Mouse (Mus musculus) midbrain, postnatal 0 days (tissue): ENCODE measurements around the gene Uggt1. TPM values are rescaled to one million over a fixed set of nuclear protein-coding genes. Genes with fewer than 3 reads are reported as not detected.

Experiments
- ATAC-seq: fragments of 200-750 bp; cut with Nextera tagmentation; 2 replicates; pipeline ENCODE4 v1.8.0; 2017; ENCODE audit warnings: moderate number of reproducible peaks, mild to moderate bottlenecking, moderate TSS enrichment, moderate library complexity; ENCODE audit not compliant: low FRiP score
- DNase-seq: peaks from one replicate; pipeline ENCODE4 v3.0.0-alpha.2; 2015; ENCODE audit warnings: low spot score
- H3K27ac ChIP-seq: fragments of 300-500 bp; sonication (generic); 2 replicates; pipeline ENCODE4 v1.5.1; 2014; ENCODE audit warnings: low read depth, mild to moderate bottlenecking, low read length, mixed read lengths
- H3K27me3 ChIP-seq: fragments of 300-500 bp; sonication (generic); 2 replicates; pipeline ENCODE4 v1.6.1; 2014; ENCODE audit warnings: low read length, control low read depth, mixed read lengths; ENCODE audit not compliant: insufficient read depth
- H3K36me3 ChIP-seq: fragments of 300-500 bp; sonication (generic); 2 replicates; pipeline ENCODE4 v1.6.1; 2014; ENCODE audit warnings: low read length, control low read depth, mixed read lengths; ENCODE audit not compliant: insufficient read depth
- H3K4me1 ChIP-seq: fragments of 300-500 bp; sonication (generic); 2 replicates; pipeline ENCODE4 v1.6.1; 2014; ENCODE audit warnings: mild to moderate bottlenecking, control low read depth, antibody characterized with exemption, low read length, mixed read lengths; ENCODE audit not compliant: insufficient read depth
- H3K4me2 ChIP-seq: fragments of 300-500 bp; sonication (generic); 2 replicates; pipeline ENCODE4 v1.6.1; 2014; ENCODE audit warnings: low read depth, mild to moderate bottlenecking, low read length, mixed read lengths; ENCODE audit not compliant: poor library complexity, severe bottlenecking
- H3K4me3 ChIP-seq: fragments of 300-500 bp; sonication (generic); 2 replicates; pipeline ENCODE4 v1.5.1; 2014; ENCODE audit warnings: low read depth, mild to moderate bottlenecking, low read length, moderate library complexity
- H3K9ac ChIP-seq: fragments of 300-500 bp; sonication (generic); replicated peaks from 2 replicates; pipeline ENCODE4 v1.6.1; 2014; ENCODE audit warnings: mild to moderate bottlenecking, low read length, moderate library complexity, mixed read lengths; ENCODE audit not compliant: poor library complexity, severe bottlenecking
- H3K9me3 ChIP-seq: fragments of 300-500 bp; sonication (generic); 2 replicates; pipeline ENCODE4 v1.6.1; 2016; ENCODE audit warnings: low read length, control low read depth
- CTCF ChIP-seq: IDR thresholded peaks from 2 replicates; pipeline ENCODE4 v1.5.1; 2016; ENCODE audit warnings: antibody characterized with exemption, mild to moderate bottlenecking
- WGBS: fragments of 180-500 bp; shearing (Covaris S2); extraction: QIAGEN DNeasy Blood & Tissue Kit; methylation state at CpG from one replicate; pipeline ENCODE4 v1.1.7; 2014; 5-methylcytosine and 5-hydroxymethylcytosine counted together
- microRNA-seq: library from miRNA; unstranded; fragments of <30 nt; microRNA quantifications from one replicate; pipeline ENCODE4, GENCODE M21; 2016; ENCODE audit warnings: borderline number of aligned reads
- polyA plus RNA-seq: library from polyadenylated mRNA; unstranded; fragments of >200 nt; fragmentation: Nextera tagmentation; extraction: Ambion mirVana; gene quantifications from 2 replicates; pipeline ENCODE4 v1.2.1, GENCODE M21; 2015
- total RNA-seq: library from RNA; depleted of rRNA; stranded (reverse); fragments of >200 nt; gene quantifications from 2 replicates; pipeline ENCODE4 v1.2.3, GENCODE M21; 2014; rRNA removed

Gene Uggt1
- total and polyA plus RNA-seq, 2 experiments from 2014 or later = 23.8 to 50.6 TPM

GRCm38 (mm10) chr1:36100371-36100770 is 144.1 kb downstream of the Uggt1 start:
- H3K27me3 ChIP-seq = no peaks in the 10 kb centered on the region
- 89% methylated on average over 3 of the region's 3 CpGs for WGBS
- no peak overlapping the region for H3K9ac ChIP-seq
- H3K4me1 ChIP-seq = no peaks in the 10 kb centered on the region
- ATAC-seq (no peak), DNase-seq (no peak)
- TF ChIP-seq CTCF = no peak
- H3K27ac ChIP-seq = no peak overlapping the region
- H3K36me3 ChIP-seq = peaks cover 26% of the 10 kb centered on the region
- no peaks in the 10 kb centered on the region for H3K9me3 ChIP-seq
- H3K4me3 ChIP-seq = no peak overlapping the region
- H3K4me2 ChIP-seq = no peak overlapping the region

GRCm38 (mm10) chr1:36098432-36098831 is 146.1 kb downstream of the Uggt1 start:
- no peak for DNase-seq

GRCm38 (mm10) chr1:36095423-36096272 is 148.9 kb downstream of the Uggt1 start:
- no peaks in the 10 kb centered on the region for H3K27me3 ChIP-seq
- 78% methylated on average over 12 of the region's 12 CpGs for WGBS
- no peak for TF ChIP-seq CTCF
- H3K9me3 ChIP-seq = no peaks in the 10 kb centered on the region
- DNase-seq = peak; percentile 57
- H3K36me3 ChIP-seq = peaks cover 13% of the 10 kb centered on the region
- no peak overlapping the region for H3K27ac ChIP-seq
- H3K9ac ChIP-seq = no peak overlapping the region
- ATAC-seq = no peak
- no peaks in the 10 kb centered on the region for H3K4me1 ChIP-seq
- no peak overlapping the region for H3K4me3 ChIP-seq
- no peak overlapping the region for H3K4me2 ChIP-seq

More at GRCm38 (mm10) chr1:36098432-36098831, 146.1 kb downstream of the Uggt1 start:
- TF ChIP-seq CTCF = no peak
- Histone ChIP-seq H3K9ac (no peak overlapping the region), H3K4me3 (no peak overlapping the region), H3K9me3 (no peaks in the 10 kb centered on the region), H3K4me2 (no peak overlapping the region), H3K36me3 (peaks cover 20% of the 10 kb centered on the region), H3K27me3 (no peaks in the 10 kb centered on the region), H3K27ac (no peak overlapping the region), H3K4me1 (no peaks in the 10 kb centered on the region)
- no peak for ATAC-seq
- WGBS = 93% methylated on average over 4 of the region's 4 CpGs

GRCm38 (mm10) chr1:36093741-36094140 is 150.8 kb downstream of the Uggt1 start:
- WGBS = 97% methylated on average over 8 of the region's 8 CpGs
- H3K4me2 ChIP-seq = no peak overlapping the region

GRCm38 (mm10) chr1:36091246-36091645 is 153.3 kb downstream of the Uggt1 start:
- Histone ChIP-seq H3K9ac (no peak overlapping the region), H3K27ac (no peak overlapping the region), H3K36me3 (peaks cover 13% of the 10 kb centered on the region), H3K27me3 (no peaks in the 10 kb centered on the region), H3K9me3 (no peaks in the 10 kb centered on the region), H3K4me1 (peaks cover 16% of the 10 kb centered on the region; the same call in 1 of the 2 replicates), H3K4me3 (no peak overlapping the region), H3K4me2 (no peak overlapping the region)
- ATAC-seq (no peak), DNase-seq (no peak)
- TF ChIP-seq CTCF = no peak
- 48% methylated on average over 6 of the region's 6 CpGs for WGBS

More at GRCm38 (mm10) chr1:36093741-36094140, 150.8 kb downstream of the Uggt1 start:
- H3K36me3 ChIP-seq = peaks cover 13% of the 10 kb centered on the region
- no peak overlapping the region for H3K9ac ChIP-seq
- H3K4me1 ChIP-seq = 0 out of 2 replicates have a peak, but pooled peaks cover 6% of the 10 kb centered on the region
- no peak overlapping the region for H3K27ac ChIP-seq
- H3K27me3 ChIP-seq = no peaks in the 10 kb centered on the region
- DNase-seq (no peak), ATAC-seq (no peak)
- H3K9me3 ChIP-seq = no peaks in the 10 kb centered on the region
- H3K4me3 ChIP-seq = no peak overlapping the region
- TF ChIP-seq CTCF = no peak

- Histone ChIP-seq H3K4me1 (peaks cover 16% of the 10 kb centered on the region; the same call in 1 of the 2 replicates), H3K4me3 (no peak overlapping the region), H3K36me3 (peaks cover 13% of the 10 kb centered on the region), H3K27ac (no peak overlapping the region), H3K27me3 (no peaks in the 10 kb centered on the region), H3K9ac (no peak overlapping the region), H3K4me2 (no peak overlapping the region), H3K9me3 (no peaks in the 10 kb centered on the region)
- ATAC-seq (no peak), DNase-seq (no peak)
- TF ChIP-seq CTCF = no peak
- WGBS = 83% methylated on average over 4 of the region's 4 CpGs
Observed at GRCm38 (mm10) chr1:36090722-36091110, 153.8 kb downstream of the Uggt1 start.

Small RNAs within 50 kb of the gene (microRNA-seq; reads per million reads assigned to microRNA genes)
- 8.4 reads per million, percentile 18 among the genes with 10 or more reads in this experiment for gene Mir6897

Other genes with a start within 250 kb of the Uggt1 start
- 89.8 and 104 TPM in 2 replicates for gene Hs6st1, start 176.3 kb downstream of the Uggt1 start, total RNA-seq
- 17.3 and 17.4 TPM in 2 replicates for gene Hs6st1, start 176.3 kb downstream of the Uggt1 start, polyA plus RNA-seq
- 0.66 and 1.0 TPM in 2 replicates for gene Neurl3, start 30.0 kb upstream of the Uggt1 start, total RNA-seq
- gene Neurl3, start 30.0 kb upstream of the Uggt1 start, polyA plus RNA-seq = 2.3 and 2.4 TPM in 2 replicates
- gene Arid5a, start 63.0 kb upstream of the Uggt1 start, total RNA-seq = 3.9 and 5.4 TPM in 2 replicates
- 3.1 and 3.4 TPM in 2 replicates for gene Arid5a, start 63.0 kb upstream of the Uggt1 start, polyA plus RNA-seq
- 62.3 and 67.5 TPM in 2 replicates for gene Kansl3, start 124.5 kb upstream of the Uggt1 start, total RNA-seq
- gene Kansl3, start 124.5 kb upstream of the Uggt1 start, polyA plus RNA-seq = 31.4 and 35.6 TPM in 2 replicates
- gene Fer1l5, start 127.6 kb upstream of the Uggt1 start, total RNA-seq = not detected in 2 replicates
- gene Fer1l5, start 127.6 kb upstream of the Uggt1 start, polyA plus RNA-seq = 1.0 and 1.3 TPM in 2 replicates
- gene Lman2l, start 200.6 kb upstream of the Uggt1 start, total RNA-seq = 25.9 and 26.4 TPM in 2 replicates
- 40.0 and 40.7 TPM in 2 replicates for gene Lman2l, start 200.6 kb upstream of the Uggt1 start, polyA plus RNA-seq
- gene Cnnm4, start 226.9 kb upstream of the Uggt1 start, total RNA-seq = 15.6 and 16.8 TPM in 2 replicates
- 10.6 and 11.0 TPM in 2 replicates for gene Cnnm4, start 226.9 kb upstream of the Uggt1 start, polyA plus RNA-seq